Mouse (Mus musculus): ENCODE measurements at regions not wholly inside any gene's neighbourhood (a gene's known extent, or its start where the extent isn't known, plus 50 kb on each side); places are given as distances from the start of the nearest gene placed in this dataset.
A peak's percentile ranks its signal among the peaks of the same experiment; 100 is the strongest.

DNA sequence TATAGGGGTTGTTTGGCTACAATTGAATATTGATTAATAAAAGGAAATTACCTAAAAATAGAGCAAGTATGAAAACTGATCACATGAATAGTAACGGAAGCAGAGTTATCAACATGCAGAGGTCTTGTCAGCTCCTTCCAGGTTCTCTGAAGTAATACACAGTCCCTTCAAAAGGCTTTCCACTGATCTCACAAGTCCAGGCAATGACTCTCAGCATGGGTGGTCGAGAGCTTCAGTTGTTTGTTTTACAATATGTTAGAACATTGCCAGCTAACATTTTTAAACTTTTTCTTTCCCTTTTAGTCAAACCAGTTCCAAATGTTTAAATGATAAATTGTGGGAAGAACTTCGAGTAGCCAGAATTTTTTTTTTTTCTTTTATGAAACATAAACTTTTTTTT lies 424.8 kb upstream of the Flrt2 start:
- DNase-seq (ENCODE audit: low spot score), result no peak
- Histone ChIP-seq H3K4me1 (no peaks in the 10 kb centered on the region), H3K27me3 (ENCODE audit: low read depth, poor library complexity, severe bottlenecking) (no peaks in the 10 kb centered on the region), H3K36me3 (no peaks in the 10 kb centered on the region), H3K27ac (no peak overlapping the region), H3K9me3 (replicated peaks) (no peaks in the 10 kb centered on the region), H3K4me3 (no peak overlapping the region)
- WGBS, result 79% methylated on average over 3 of the region's 3 CpGs

DNA sequence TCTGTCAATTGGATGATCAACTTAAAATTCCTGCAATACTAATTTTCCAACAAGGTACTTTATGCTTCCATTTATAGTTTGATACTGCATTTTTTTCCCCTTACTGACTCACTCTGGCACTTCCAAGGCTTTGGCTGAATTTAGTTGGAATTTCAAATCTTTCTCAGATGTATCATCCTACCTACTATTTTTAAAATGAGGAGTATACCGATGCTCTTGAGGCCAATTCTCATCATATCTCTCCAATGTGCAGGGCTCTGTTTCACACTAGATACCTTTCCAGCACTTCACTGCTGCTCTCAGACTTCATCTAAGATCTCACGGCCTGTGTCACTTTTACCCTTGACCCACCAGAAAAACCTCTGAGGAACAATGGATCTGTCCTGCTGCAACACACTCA lies 386.6 kb upstream of the Flrt2 start:
- no peaks in the 10 kb centered on the region for H3K4me1 ChIP-seq
- no peaks in the 10 kb centered on the region for H3K36me3 ChIP-seq
- no peaks in the 10 kb centered on the region for H3K27me3 ChIP-seq (ENCODE audit: low read depth, poor library complexity, severe bottlenecking)
- WGBS, result 87% methylated on average over 2 of the region's 2 CpGs
- no peaks in the 10 kb centered on the region for H3K9me3 ChIP-seq (replicated peaks)
- no peak overlapping the region for H3K27ac ChIP-seq
- no peak overlapping the region for H3K4me3 ChIP-seq
- no peak for DNase-seq (ENCODE audit: low spot score)

DNA sequence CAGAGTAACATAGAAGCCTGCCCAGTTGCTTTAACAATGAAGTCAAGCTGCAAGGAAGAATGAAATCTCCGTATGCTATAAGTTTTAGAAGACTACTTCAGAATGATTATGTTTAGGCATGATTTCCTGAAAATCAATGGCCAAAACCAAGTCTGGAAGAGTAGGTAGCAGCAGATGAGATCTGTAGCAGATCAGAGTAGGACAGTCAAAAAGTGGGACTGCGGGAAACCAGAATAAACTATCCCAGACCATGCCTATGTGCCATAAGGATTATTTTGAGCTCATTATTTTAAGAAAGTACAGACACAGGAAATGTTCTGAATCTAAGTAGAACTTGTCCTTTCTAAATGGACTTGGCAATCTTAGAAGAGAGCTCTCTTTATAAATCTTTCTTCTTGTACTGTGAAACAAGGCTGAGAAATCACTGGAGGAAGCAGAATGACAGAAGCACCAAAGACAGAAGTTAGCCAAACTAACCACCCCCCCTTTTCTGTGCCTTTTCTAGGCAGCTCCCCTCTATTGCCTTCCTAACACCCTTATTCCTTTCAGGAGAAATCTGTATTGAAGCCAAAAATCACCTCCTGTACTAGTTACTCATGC lies 376.8 kb upstream of the Flrt2 start:
- 91% methylated on average over 2 of the region's 2 CpGs for WGBS
- no peaks in the 10 kb centered on the region for H3K27me3 ChIP-seq (ENCODE audit: low read depth, poor library complexity, severe bottlenecking)
- DNase-seq (ENCODE audit: low spot score), result no peak

DNA sequence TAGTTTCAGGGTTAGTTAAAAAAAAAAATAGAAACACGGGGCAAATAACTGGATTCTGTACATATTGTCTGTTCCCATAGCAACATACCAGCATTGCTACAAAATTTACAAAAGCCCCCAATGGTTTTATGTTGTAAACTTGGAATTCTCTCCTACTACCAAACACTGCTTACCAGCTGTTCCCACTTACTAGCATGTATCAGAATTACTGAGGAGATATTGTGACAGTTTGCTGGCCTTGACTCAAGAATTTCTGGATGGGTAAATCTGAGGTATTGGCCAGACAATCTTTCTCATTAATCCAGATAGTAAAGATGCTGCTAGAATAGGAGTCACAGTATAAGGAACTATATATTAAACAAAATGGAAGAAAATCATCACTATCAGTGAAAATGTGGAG lies 375.2 kb upstream of the Flrt2 start:
- 87% methylated on average over 1 of the region's 1 CpGs for WGBS
- Histone ChIP-seq H3K4me1 (no peaks in the 10 kb centered on the region), H3K27me3 (ENCODE audit: low read depth, poor library complexity, severe bottlenecking) (no peaks in the 10 kb centered on the region), H3K9me3 (replicated peaks) (no peaks in the 10 kb centered on the region), H3K4me3 (no peak overlapping the region), H3K36me3 (no peaks in the 10 kb centered on the region), H3K27ac (no peak overlapping the region)
- DNase-seq (ENCODE audit: low spot score), result no peak

More for the DNA sequence above, 376.8 kb upstream of the Flrt2 start:
- Histone ChIP-seq H3K9me3 (replicated peaks) (no peaks in the 10 kb centered on the region), H3K4me3 (no peak overlapping the region), H3K4me1 (no peaks in the 10 kb centered on the region), H3K36me3 (no peaks in the 10 kb centered on the region), H3K27ac (no peak overlapping the region)

DNA sequence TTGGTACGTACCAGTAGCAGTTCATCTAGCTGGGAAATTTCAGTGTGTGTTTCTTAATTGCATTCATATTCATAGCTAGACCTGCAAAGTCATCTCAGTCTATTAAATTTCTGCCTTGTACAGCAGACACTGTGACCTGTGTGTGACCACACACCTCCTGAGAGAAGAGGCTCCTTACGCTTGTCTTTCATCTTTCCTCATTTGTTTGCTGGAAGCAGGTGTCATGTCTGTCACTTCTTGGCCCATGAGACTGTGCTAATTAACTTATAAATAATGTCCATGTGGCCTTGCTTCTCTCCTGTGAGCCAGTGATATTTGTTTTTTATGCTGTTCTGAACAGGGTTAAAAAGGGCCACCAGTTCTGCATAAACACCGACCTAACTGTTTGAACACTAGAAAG lies 370.3 kb upstream of the Flrt2 start:
- Histone ChIP-seq H3K36me3 (no peaks in the 10 kb centered on the region), H3K9me3 (replicated peaks) (no peaks in the 10 kb centered on the region), H3K4me1 (no peaks in the 10 kb centered on the region), H3K27me3 (ENCODE audit: low read depth, poor library complexity, severe bottlenecking) (no peaks in the 10 kb centered on the region), H3K27ac (no peak overlapping the region), H3K4me3 (no peak overlapping the region)
- no peak for DNase-seq (ENCODE audit: low spot score)
- 92% methylated on average over 3 of the region's 3 CpGs for WGBS

DNA sequence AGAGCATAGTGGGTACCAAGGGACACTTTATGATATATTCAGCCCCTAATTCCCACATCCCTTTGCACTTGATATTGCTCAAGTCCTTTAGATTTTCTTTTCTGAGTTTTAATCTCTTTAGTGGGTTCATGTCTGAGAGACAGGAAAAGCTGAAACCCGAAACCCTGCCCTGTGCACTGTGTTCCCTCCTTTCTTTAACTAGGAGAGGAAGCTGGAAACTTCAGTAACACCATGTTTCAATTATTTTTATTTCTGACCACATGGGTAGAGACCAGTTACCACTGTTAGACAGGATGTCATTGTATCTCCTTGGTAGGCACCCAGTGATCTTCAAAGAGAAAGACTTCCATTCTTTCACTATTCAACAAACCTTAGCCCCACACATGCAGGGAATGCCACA lies 362.4 kb upstream of the Flrt2 start:
- Histone ChIP-seq H3K4me3 (no peak overlapping the region), H3K27me3 (ENCODE audit: low read depth, poor library complexity, severe bottlenecking) (no peaks in the 10 kb centered on the region), H3K9me3 (replicated peaks) (no peaks in the 10 kb centered on the region), H3K36me3 (no peaks in the 10 kb centered on the region), H3K27ac (no peak overlapping the region), H3K4me1 (peaks cover 9% of the 10 kb centered on the region)
- DNase-seq (ENCODE audit: low spot score), result no peak
- 29% methylated on average over 1 of the region's 1 CpGs for WGBS

DNA sequence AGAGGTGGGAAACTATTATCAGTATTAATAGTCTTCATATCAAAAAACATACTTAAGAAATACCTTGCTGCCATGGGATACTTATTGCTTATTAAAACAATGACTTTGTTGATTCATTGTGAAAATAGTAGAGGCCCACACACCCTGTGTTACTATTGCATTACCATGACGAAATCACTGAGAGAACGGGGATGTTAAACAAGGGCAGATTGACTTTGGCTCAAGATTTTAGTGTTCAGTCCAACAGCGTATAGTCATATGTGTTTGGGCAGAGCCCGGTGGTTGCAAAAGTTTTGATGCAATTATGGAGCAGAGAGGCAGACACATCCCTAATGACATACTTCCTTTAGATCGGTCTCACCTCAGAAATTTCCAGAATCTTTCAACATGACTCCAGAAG lies 344.2 kb upstream of the Flrt2 start:
- no peaks in the 10 kb centered on the region for H3K27me3 ChIP-seq (ENCODE audit: low read depth, poor library complexity, severe bottlenecking)
- 92% methylated on average over 5 of the region's 5 CpGs for WGBS
- H3K27ac ChIP-seq, result no peak overlapping the region
- DNase-seq (ENCODE audit: low spot score), result no peak
- H3K36me3 ChIP-seq, result no peaks in the 10 kb centered on the region
- H3K4me3 ChIP-seq, result no peak overlapping the region
- H3K9me3 ChIP-seq (replicated peaks), result no peaks in the 10 kb centered on the region
- H3K4me1 ChIP-seq, result no peaks in the 10 kb centered on the region

DNA sequence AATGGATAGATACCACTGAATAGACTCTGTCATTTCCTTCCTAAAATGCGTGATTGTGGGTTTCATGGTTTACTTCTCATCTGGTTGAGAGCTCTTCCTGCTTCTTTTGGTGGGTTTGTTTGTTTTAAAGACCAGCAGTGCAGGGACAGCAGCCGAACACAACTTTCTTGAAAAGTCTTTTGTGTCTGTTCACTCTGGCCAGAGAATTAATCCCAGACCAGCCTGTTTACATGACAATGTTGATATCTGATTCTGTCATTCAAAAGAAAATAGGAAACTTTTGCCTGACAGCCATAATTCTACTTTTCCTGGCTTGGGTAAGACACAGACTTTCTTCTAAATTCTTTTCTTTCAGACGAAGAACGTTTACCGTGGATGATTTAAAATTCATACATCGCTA lies 336.9 kb upstream of the Flrt2 start:
- WGBS, result 74% methylated on average over 6 of the region's 6 CpGs
- Histone ChIP-seq H3K36me3 (no peaks in the 10 kb centered on the region), H3K9me3 (replicated peaks) (no peaks in the 10 kb centered on the region), H3K4me3 (no peak overlapping the region), H3K27ac (no peak overlapping the region), H3K4me1 (no peaks in the 10 kb centered on the region), H3K27me3 (ENCODE audit: low read depth, poor library complexity, severe bottlenecking) (no peaks in the 10 kb centered on the region)
- no peak for DNase-seq (ENCODE audit: low spot score)

DNA sequence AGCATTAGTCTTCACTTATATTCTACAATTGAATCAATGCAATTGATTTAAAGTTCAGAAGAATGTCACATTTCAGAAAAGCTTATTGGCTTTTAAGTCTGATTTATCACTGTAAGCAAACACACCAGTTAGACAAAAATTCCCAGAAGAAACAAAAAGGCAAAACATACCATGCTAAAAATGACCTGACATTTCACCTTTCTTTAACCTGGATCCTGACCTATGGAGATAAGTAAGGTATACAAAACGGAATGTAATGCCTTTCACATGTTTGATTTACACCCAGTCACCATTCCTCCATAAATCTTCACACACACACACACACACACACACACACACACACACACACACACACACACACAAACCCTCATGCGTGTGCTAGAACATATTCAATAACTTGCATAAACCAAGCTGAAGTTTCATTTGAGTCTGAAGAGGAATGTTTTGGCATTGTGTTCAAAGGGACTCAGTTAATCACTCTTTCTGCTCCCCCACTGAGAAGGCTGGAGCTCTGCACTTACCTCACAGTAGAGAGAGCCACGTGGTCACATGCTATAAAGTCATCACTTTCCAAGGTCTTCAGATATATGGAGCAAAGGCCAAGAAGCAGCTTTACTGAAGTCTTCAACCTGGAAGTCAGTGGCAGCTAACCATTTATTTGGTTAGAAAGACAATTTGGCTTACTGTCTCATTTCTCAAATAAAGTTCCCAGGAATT lies 307.6 kb upstream of the Flrt2 start:
- 19% methylated on average over 3 of the region's 3 CpGs for WGBS

DNA sequence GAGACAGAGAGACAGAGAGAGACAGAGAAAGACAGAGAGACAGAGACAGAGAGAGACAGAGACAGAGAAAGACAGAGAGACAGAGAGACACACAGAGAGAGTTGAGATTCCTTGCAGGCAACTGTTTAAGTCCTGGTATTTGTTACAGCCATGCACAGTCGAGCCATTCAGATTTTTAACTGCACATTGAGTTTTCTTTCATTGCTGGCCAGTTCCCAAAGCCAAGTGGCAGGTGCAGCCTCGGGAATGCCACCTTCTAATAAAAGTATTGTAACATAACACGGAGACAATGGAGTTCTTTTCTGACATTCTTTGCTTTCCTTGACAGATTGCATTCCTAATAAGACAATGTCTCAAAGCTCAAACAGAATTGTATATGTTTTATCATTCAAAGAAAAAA lies 306.3 kb upstream of the Flrt2 start:
- H3K27me3 ChIP-seq (ENCODE audit: low read depth, poor library complexity, severe bottlenecking), result no peaks in the 10 kb centered on the region
- no peak overlapping the region for H3K27ac ChIP-seq
- no peak for DNase-seq (ENCODE audit: low spot score)
- no peak overlapping the region for H3K4me3 ChIP-seq
- 80% methylated on average over 3 of the region's 3 CpGs for WGBS
- H3K36me3 ChIP-seq, result no peaks in the 10 kb centered on the region
- peaks cover 24% of the 10 kb centered on the region for H3K4me1 ChIP-seq
- H3K9me3 ChIP-seq (replicated peaks), result no peaks in the 10 kb centered on the region

More for the DNA sequence above, 307.6 kb upstream of the Flrt2 start:
- Histone ChIP-seq H3K36me3 (no peaks in the 10 kb centered on the region), H3K4me1 (peaks cover 24% of the 10 kb centered on the region), H3K27me3 (ENCODE audit: low read depth, poor library complexity, severe bottlenecking) (no peaks in the 10 kb centered on the region), H3K4me3 (no peak overlapping the region), H3K27ac (no peak overlapping the region), H3K9me3 (replicated peaks) (no peaks in the 10 kb centered on the region)
- DNase-seq (ENCODE audit: low spot score), result peak; percentile 41

DNA sequence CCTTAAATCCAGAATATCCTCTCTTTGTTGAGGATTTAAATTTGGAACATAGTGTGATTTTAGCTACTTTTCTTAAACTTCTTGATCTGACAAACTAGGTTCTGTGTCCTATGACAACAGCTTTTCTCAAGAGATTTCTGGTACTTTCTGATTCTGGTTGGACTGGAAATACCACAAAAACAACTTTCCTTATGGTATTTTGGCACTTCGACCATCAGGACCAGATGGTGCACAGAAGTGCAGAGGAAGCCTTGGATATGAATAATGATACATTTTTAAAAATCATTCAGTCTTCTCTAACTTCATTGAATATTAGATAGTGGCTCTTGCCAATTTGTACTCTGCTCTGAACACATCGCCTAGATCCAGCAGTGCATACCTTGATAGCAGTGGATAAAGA lies 303.8 kb upstream of the Flrt2 start:
- WGBS, result 88% methylated on average over 2 of the region's 2 CpGs
- Histone ChIP-seq H3K4me1 (peaks cover 15% of the 10 kb centered on the region), H3K9me3 (replicated peaks) (no peaks in the 10 kb centered on the region), H3K4me3 (no peak overlapping the region), H3K27me3 (ENCODE audit: low read depth, poor library complexity, severe bottlenecking) (no peaks in the 10 kb centered on the region), H3K27ac (no peak overlapping the region), H3K36me3 (no peaks in the 10 kb centered on the region)
- no peak for DNase-seq (ENCODE audit: low spot score)

DNA sequence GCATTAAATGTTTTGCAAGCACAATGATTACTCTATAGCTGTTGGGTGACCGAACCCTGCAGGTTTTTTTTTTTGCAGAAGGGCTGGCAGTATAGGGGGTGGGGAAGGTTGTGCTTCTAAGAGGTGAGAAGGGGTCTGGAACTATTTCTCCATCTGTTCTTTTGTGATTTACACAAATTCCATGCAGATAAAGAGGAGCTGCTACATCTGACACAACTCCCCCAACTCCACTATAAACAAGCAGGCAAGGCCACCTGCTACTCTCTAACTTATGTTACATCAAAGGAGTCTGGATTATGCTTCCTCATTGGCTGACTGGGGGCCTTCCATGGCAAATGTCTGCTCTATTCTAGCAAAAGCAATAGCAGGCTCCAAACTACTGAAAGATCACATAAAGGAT lies 299.2 kb upstream of the Flrt2 start:
- Histone ChIP-seq H3K4me1 (no peaks in the 10 kb centered on the region), H3K27ac (no peak overlapping the region), H3K27me3 (ENCODE audit: low read depth, poor library complexity, severe bottlenecking) (no peaks in the 10 kb centered on the region), H3K9me3 (replicated peaks) (no peaks in the 10 kb centered on the region), H3K36me3 (no peaks in the 10 kb centered on the region), H3K4me3 (no peak overlapping the region)
- no peak for DNase-seq (ENCODE audit: low spot score)
- 65% methylated on average over 1 of the region's 1 CpGs for WGBS

DNA sequence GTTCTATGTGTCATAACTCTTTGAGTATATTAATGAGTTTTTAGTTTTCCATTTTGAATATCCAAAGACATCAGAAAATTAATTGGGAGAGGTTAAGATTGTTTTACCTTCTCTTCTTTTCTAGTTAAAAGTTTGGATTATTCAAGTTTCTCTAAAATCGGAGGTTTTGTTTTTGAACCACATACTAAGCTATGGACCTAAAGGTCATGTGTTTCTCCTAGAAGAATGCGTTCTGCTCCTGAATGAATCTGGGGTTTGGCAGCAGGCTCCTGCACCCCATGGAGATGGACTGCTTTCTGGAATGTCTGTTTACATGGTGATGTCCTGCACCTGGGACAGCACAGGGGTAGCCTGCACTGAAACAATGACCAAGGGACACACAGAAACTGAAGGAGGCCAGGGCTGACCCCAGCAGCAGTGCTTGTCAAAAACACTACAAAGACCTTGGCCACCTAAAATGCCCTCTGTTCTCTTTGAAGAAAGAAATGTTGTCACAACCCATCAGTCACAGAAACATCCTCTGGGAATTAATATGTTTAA lies 297.0 kb upstream of the Flrt2 start:
- no peaks in the 10 kb centered on the region for H3K4me1 ChIP-seq
- no peak for DNase-seq (ENCODE audit: low spot score)
- 94% methylated on average over 2 of the region's 2 CpGs for WGBS

More for the DNA sequence above, 297.0 kb upstream of the Flrt2 start:
- no peaks in the 10 kb centered on the region for H3K27me3 ChIP-seq (ENCODE audit: low read depth, poor library complexity, severe bottlenecking)
- H3K4me3 ChIP-seq, result no peak overlapping the region
- no peaks in the 10 kb centered on the region for H3K36me3 ChIP-seq
- H3K9me3 ChIP-seq (replicated peaks), result no peaks in the 10 kb centered on the region
- H3K27ac ChIP-seq, result no peak overlapping the region
